Mouse (Mus musculus) heart, adult 2 months (tissue): ENCODE measurements around the gene Atf3. TPM values are rescaled to one million over a fixed set of nuclear protein-coding genes. Genes with fewer than 3 reads are reported as not detected.
"Not testable (repeated sequence)": the region's sequence is repeated elsewhere in the genome, so short reads cannot be mapped to it uniquely, and the experiment has no call there.

Experiments
- DNase-seq, 2 experiments: peaks; one replicate each; pipeline ENCODE4 v3.0.0; 2021
- H3K27ac ChIP-seq: fragments of 200-600 bp; 2 replicates; pipeline ENCODE4 v1.8.1; 2022
- H3K27me3 ChIP-seq: fragments of 200-500 bp; 2 replicates; pipeline ENCODE4 v1.6.1; 2012; ENCODE audit warnings: mild to moderate bottlenecking, low read length, inconsistent platforms, mixed read lengths; ENCODE audit not compliant: control insufficient read depth, insufficient read depth
- H3K36me3 ChIP-seq: fragments of 200-500 bp; 2 replicates; pipeline ENCODE4 v1.6.1; 2012; ENCODE audit warnings: low read length, inconsistent platforms; ENCODE audit not compliant: control insufficient read depth, insufficient read depth
- H3K4me1 ChIP-seq: fragments of 200-500 bp; 2 replicates; pipeline ENCODE4 v1.6.1; 2011; ENCODE audit warnings: low read length; ENCODE audit not compliant: control insufficient read depth, insufficient read depth
- H3K4me3 ChIP-seq: fragments of 200-600 bp; 2 replicates; pipeline ENCODE4 v1.8.1; 2022
- H3K79me2 ChIP-seq: fragments of 200-500 bp; replicated peaks from 2 replicates; pipeline ENCODE4 v1.6.1; 2012; ENCODE audit warnings: mild to moderate bottlenecking, inconsistent platforms, low read length, moderate library complexity, mixed read lengths; ENCODE audit not compliant: control insufficient read depth, insufficient read depth
- H3K9ac ChIP-seq: fragments of 200-500 bp; 2 replicates; pipeline ENCODE4 v1.6.1; 2012; ENCODE audit warnings: low read depth, mild to moderate bottlenecking, control low read depth, inconsistent platforms, low read length, mixed read lengths
- CTCF ChIP-seq: fragments of 200-600 bp; IDR thresholded peaks from 2 replicates; pipeline ENCODE4 v1.8.1; 2022; ENCODE audit warnings: antibody characterized with exemption, mild to moderate bottlenecking, moderate library complexity
- EP300 ChIP-seq: fragments of 200-500 bp; IDR thresholded peaks from 2 replicates; pipeline ENCODE4 v1.6.1; 2011; ENCODE audit warnings: low read depth, low read length, control low read depth; ENCODE audit not compliant: insufficient read depth
- POLR2A ChIP-seq: fragments of 200-500 bp; IDR thresholded peaks from 2 replicates; pipeline ENCODE4 v1.6.1; 2011; ENCODE audit warnings: mild to moderate bottlenecking, low read depth, low read length, control low read depth; ENCODE audit not compliant: insufficient read depth
- WGBS: fragments of 180-500 bp; shearing (Covaris S2); methylation state at CpG from one replicate; pipeline ENCODE4 v1.1.7; 2018; 5-methylcytosine and 5-hydroxymethylcytosine counted together
- intact Hi-C: fragments of 180-260 bp; cut with DNase I; formaldehyde crosslinking; loops from one replicate; pipeline ENCODE4 v1.15.1; 2025
- polyA plus RNA-seq: library from polyadenylated mRNA; depleted of rRNA; stranded (reverse); fragments of >200 nt; gene quantifications from 2 replicates; pipeline ENCODE4 v1.2.3, GENCODE M21; 2012
- total RNA-seq, 2 experiments: library from RNA; stranded (reverse); gene quantifications; 2 replicates each; pipeline ENCODE4 v1.2.3; 2021

The Atf3 gene
- total and polyA plus RNA-seq, 3 experiments: 3.6 to 11.5 (median 11.0) TPM

- Histone ChIP-seq H3K9ac (no peak overlapping the region), H3K27ac (no peak overlapping the region), H3K36me3 (no peaks in the 10 kb centered on the region)
Measured at GRCm38 (mm10) chr1:191150924-191151605, 66.8 kb downstream of the Atf3 start.

GRCm38 (mm10) chr1:191149489-191149888 is 68.3 kb downstream of the Atf3 start:
- 53% methylated on average over 5 of the region's 5 CpGs for WGBS
- H3K4me1 ChIP-seq, H3K36me3 ChIP-seq, H3K4me3 ChIP-seq, H3K27ac ChIP-seq, DNase-seq, H3K79me2 ChIP-seq, H3K27me3 ChIP-seq, H3K9ac ChIP-seq, intact Hi-C loops: not testable (repeated sequence)

More at GRCm38 (mm10) chr1:191150924-191151605, 66.8 kb downstream of the Atf3 start:
- TF ChIP-seq EP300 (no peak), POLR2A (no peak)
- no peak for DNase-seq
- Histone ChIP-seq H3K79me2 (no peaks in the 10 kb centered on the region), H3K4me3 (no peak overlapping the region), H3K27me3 (no peaks in the 10 kb centered on the region), H3K4me1 (no peaks in the 10 kb centered on the region; the same call in 1 of the 2 replicates)
- WGBS: 33% methylated on average over 8 of the region's 8 CpGs
- intact Hi-C loops: no loop called here

- no peak overlapping the region for H3K27ac ChIP-seq
- no peaks in the 10 kb centered on the region for H3K79me2 ChIP-seq
- WGBS: 84% methylated on average over 8 of the region's 8 CpGs
- H3K36me3 ChIP-seq: no peaks in the 10 kb centered on the region
- no peaks in the 10 kb centered on the region for H3K4me1 ChIP-seq
- no peak for DNase-seq
- TF ChIP-seq CTCF: no peak
- no peak for TF ChIP-seq POLR2A
- no peak for TF ChIP-seq EP300
- intact Hi-C loops: no loop called here
- H3K4me3 ChIP-seq: no peak overlapping the region
- H3K27me3 ChIP-seq: no peaks in the 10 kb centered on the region
- H3K9ac ChIP-seq: no peak overlapping the region
Measured at GRCm38 (mm10) chr1:191140983-191141382, 76.9 kb downstream of the Atf3 start.

GRCm38 (mm10) chr1:191138874-191139495 is 78.9 kb downstream of the Atf3 start:
- intact Hi-C loops: no loop called here
- Histone ChIP-seq H3K9ac (no peak overlapping the region), H3K36me3 (no peaks in the 10 kb centered on the region), H3K4me1 (no peaks in the 10 kb centered on the region), H3K27me3 (no peaks in the 10 kb centered on the region), H3K27ac (no peak overlapping the region), H3K4me3 (no peak overlapping the region), H3K79me2 (no peaks in the 10 kb centered on the region)
- 24% methylated on average over 7 of the region's 7 CpGs for whole genome bisulfite sequencing
- TF ChIP-seq EP300 (no peak), CTCF (no peak), POLR2A (no peak)
- DNase-seq: no peak

- intact Hi-C loops: no loop called here
- 80% methylated on average over 4 of the region's 4 CpGs for WGBS
- H3K4me3 ChIP-seq: no peak overlapping the region
- H3K79me2 ChIP-seq: no peaks in the 10 kb centered on the region
- no peak overlapping the region for H3K9ac ChIP-seq
- TF ChIP-seq POLR2A (no peak), EP300 (no peak), CTCF (no peak)
- DNase-seq: no peak
- H3K27me3 ChIP-seq: no peaks in the 10 kb centered on the region
- no peaks in the 10 kb centered on the region for H3K36me3 ChIP-seq
- H3K27ac ChIP-seq: no peak overlapping the region
- no peaks in the 10 kb centered on the region for H3K4me1 ChIP-seq
Measured at GRCm38 (mm10) chr1:191138436-191138835, 79.4 kb downstream of the Atf3 start.

GRCm38 (mm10) chr1:191135406-191135805 is 82.4 kb downstream of the Atf3 start:
- no peaks in the 10 kb centered on the region for H3K4me1 ChIP-seq

More at GRCm38 (mm10) chr1:191135406-191135805, 82.4 kb downstream of the Atf3 start:
- no peaks in the 10 kb centered on the region for H3K79me2 ChIP-seq
- 71% methylated on average over 4 of the region's 4 CpGs for WGBS
- no peaks in the 10 kb centered on the region for H3K27me3 ChIP-seq
- intact Hi-C loops: no loop called here
- no peak overlapping the region for H3K27ac ChIP-seq
- no peak for TF ChIP-seq POLR2A
- TF ChIP-seq CTCF: no peak
- no peak for TF ChIP-seq EP300
- no peak for DNase-seq
- no peak overlapping the region for H3K9ac ChIP-seq
- no peak overlapping the region for H3K4me3 ChIP-seq
- H3K36me3 ChIP-seq: no peaks in the 10 kb centered on the region
